Mouse (Mus musculus): ENCODE data around the gene Vmn1r119. TPM values are rescaled to one million over a fixed set of nuclear protein-coding genes. Genes with fewer than 3 reads are reported as not detected.
"Not testable (repeated sequence)": the region's sequence is repeated elsewhere in the genome, so short reads cannot be mapped to it uniquely, and the experiment has no call there.

Gene Vmn1r119
- polyA plus RNA-seq (2014; fragmentation: Nextera tagmentation; extraction: Ambion mirVana), result not detected in 2 replicates

GRCm38 (mm10) chr7:21012355-21012754 is at the start of gene Vmn1r119:
Gene Vmn1r119 (minus strand): TSS chr7:21012455.
- not testable (repeated sequence) for H3K9ac ChIP-seq (replicated peaks; ENCODE audit: low read depth, low read length); H3K4me2 ChIP-seq (replicated peaks; ENCODE audit: low read depth, low read length); H3K4me3 ChIP-seq (ENCODE audit: low read depth, low read length); ATAC-seq (ENCODE audit: insufficient number of reproducible peaks, insufficient read depth, low FRiP score, low read depth); H3K4me1 ChIP-seq (ENCODE audit: control insufficient read depth, insufficient read depth, low read length); H3K27ac ChIP-seq (ENCODE audit: low read length); H3K9me3 ChIP-seq (ENCODE audit: control insufficient read depth, low read depth, low read length); H3K36me3 ChIP-seq (ENCODE audit: control insufficient read depth, insufficient read depth, low read length); H3K27me3 ChIP-seq (ENCODE audit: control insufficient read depth, insufficient read depth, low read length)
- WGBS, result no CpG with 5 or more reads among the region's 2 CpGs

GRCm38 (mm10) chr7:21053684-21054083 is 41.4 kb upstream of the Vmn1r119 start, which contains the start of gene Vmn1r120:
Gene Vmn1r120 (minus strand): TSS chr7:21053784.
- not testable (repeated sequence) for H3K9ac ChIP-seq (replicated peaks; ENCODE audit: low read depth, low read length)

More at GRCm38 (mm10) chr7:21053684-21054083, 41.4 kb upstream of the Vmn1r119 start, which contains the start of gene Vmn1r120:
- not testable (repeated sequence) for H3K4me2 ChIP-seq (replicated peaks; ENCODE audit: low read depth, low read length); H3K4me3 ChIP-seq (ENCODE audit: low read depth, low read length); H3K9me3 ChIP-seq (ENCODE audit: control insufficient read depth, low read depth, low read length); H3K36me3 ChIP-seq (ENCODE audit: control insufficient read depth, insufficient read depth, low read length); H3K27ac ChIP-seq (ENCODE audit: low read length); H3K27me3 ChIP-seq (ENCODE audit: control insufficient read depth, insufficient read depth, low read length); H3K4me1 ChIP-seq (ENCODE audit: control insufficient read depth, insufficient read depth, low read length); ATAC-seq (ENCODE audit: insufficient number of reproducible peaks, insufficient read depth, low FRiP score, low read depth)
- WGBS, result 83% methylated on average over 1 of the region's 1 CpGs

Other genes starting within 250 kb of the Vmn1r119 start
- not detected in 2 replicates for gene Vmn1r112, start 241.3 kb downstream of the Vmn1r119 start, polyA plus RNA-seq (2014; fragmentation: Nextera tagmentation; extraction: Ambion mirVana)
- not detected in 2 replicates for gene Vmn1r113, start 225.2 kb downstream of the Vmn1r119 start, polyA plus RNA-seq (2014; fragmentation: Nextera tagmentation; extraction: Ambion mirVana)
- not detected in 2 replicates for gene Vmn1r114, start 200.3 kb downstream of the Vmn1r119 start, polyA plus RNA-seq (2014; fragmentation: Nextera tagmentation; extraction: Ambion mirVana)
- not detected in 2 replicates for gene Vmn1r115, start 167.5 kb downstream of the Vmn1r119 start, polyA plus RNA-seq (2014; fragmentation: Nextera tagmentation; extraction: Ambion mirVana)
- gene Vmn1r116, start 140.2 kb downstream of the Vmn1r119 start, polyA plus RNA-seq (2014; fragmentation: Nextera tagmentation; extraction: Ambion mirVana), result not detected in 2 replicates
- not detected in 2 replicates for gene Vmn1r117, start 128.3 kb downstream of the Vmn1r119 start, polyA plus RNA-seq (2014; fragmentation: Nextera tagmentation; extraction: Ambion mirVana)
- not detected in 2 replicates for gene Vmn1r118, start 100.1 kb downstream of the Vmn1r119 start, polyA plus RNA-seq (2014; fragmentation: Nextera tagmentation; extraction: Ambion mirVana)
- gene Vmn1r120, start 41.3 kb upstream of the Vmn1r119 start, polyA plus RNA-seq (2014; fragmentation: Nextera tagmentation; extraction: Ambion mirVana), result not detected in 2 replicates
- not detected in 2 replicates for gene Vmn1r121, start 86.1 kb upstream of the Vmn1r119 start, polyA plus RNA-seq (2014; fragmentation: Nextera tagmentation; extraction: Ambion mirVana)
- gene Vmn1r122, start 121.7 kb upstream of the Vmn1r119 start, polyA plus RNA-seq (2014; fragmentation: Nextera tagmentation; extraction: Ambion mirVana), result not detected in 2 replicates
- not detected in 2 replicates for gene Vmn1r123, start 149.7 kb upstream of the Vmn1r119 start, polyA plus RNA-seq (2014; fragmentation: Nextera tagmentation; extraction: Ambion mirVana)
- gene Gm5157, start 178.0 kb upstream of the Vmn1r119 start, polyA plus RNA-seq (2014; fragmentation: Nextera tagmentation; extraction: Ambion mirVana), result not detected in 2 replicates
- not detected in 2 replicates for gene Vmn1r124, start 248.2 kb upstream of the Vmn1r119 start, polyA plus RNA-seq (2014; fragmentation: Nextera tagmentation; extraction: Ambion mirVana)